Mouse (Mus musculus) midbrain, embryonic 16.5 days (tissue): ENCODE results near the gene Hapln2. TPM values are rescaled to one million over a fixed set of nuclear protein-coding genes. Genes with fewer than 3 reads are reported as not detected.
A peak's percentile ranks its signal among the peaks of the same experiment; 100 is the strongest.

Experiments
- ATAC-seq: fragments of 200-750 bp; cut with Nextera tagmentation; 2 replicates; pipeline ENCODE4 v1.8.0; 2017; ENCODE audit warnings: moderate TSS enrichment
- H3K27ac ChIP-seq: fragments of 300-500 bp; sonication (generic); 2 replicates; pipeline ENCODE4 v1.5.1; 2014; ENCODE audit warnings: mild to moderate bottlenecking, low read length, mixed read lengths
- H3K27me3 ChIP-seq: fragments of 300-500 bp; sonication (generic); 2 replicates; pipeline ENCODE4 v1.6.1; 2014; ENCODE audit warnings: low read depth, low read length, mixed read lengths; ENCODE audit not compliant: control insufficient read depth, insufficient read depth
- H3K36me3 ChIP-seq: fragments of 300-500 bp; sonication (generic); 2 replicates; pipeline ENCODE4 v1.6.1; 2014; ENCODE audit warnings: mild to moderate bottlenecking, low read length, moderate library complexity, mixed read lengths; ENCODE audit not compliant: control insufficient read depth, insufficient read depth
- H3K4me1 ChIP-seq: fragments of 300-500 bp; sonication (generic); 2 replicates; pipeline ENCODE4 v1.6.1; 2014; ENCODE audit warnings: mild to moderate bottlenecking, low read length, mixed read lengths; ENCODE audit not compliant: control insufficient read depth, insufficient read depth
- H3K4me2 ChIP-seq: fragments of 300-500 bp; sonication (generic); 2 replicates; pipeline ENCODE4 v1.6.1; 2014; ENCODE audit warnings: mild to moderate bottlenecking, low read length, mixed read lengths
- H3K4me3 ChIP-seq: fragments of 300-500 bp; sonication (generic); 2 replicates; pipeline ENCODE4 v1.5.1; 2014; ENCODE audit warnings: low read depth, mild to moderate bottlenecking, low read length, moderate library complexity, mixed read lengths
- H3K9ac ChIP-seq: fragments of 300-500 bp; sonication (generic); 2 replicates; pipeline ENCODE4 v1.6.1; 2014; ENCODE audit warnings: low read depth, low read length, mixed read lengths
- H3K9me3 ChIP-seq: fragments of 300-500 bp; sonication (generic); replicated peaks from 2 replicates; pipeline ENCODE4 v1.6.1; 2014; ENCODE audit warnings: mild to moderate bottlenecking, low read length, mixed read lengths; ENCODE audit not compliant: control insufficient read depth, poor library complexity, severe bottlenecking
- WGBS: fragments of 180-500 bp; shearing (Covaris S2); extraction: QIAGEN DNeasy Blood & Tissue Kit; methylation state at CpG from one replicate; pipeline ENCODE4 v1.1.7; 2014; 5-methylcytosine and 5-hydroxymethylcytosine counted together
- polyA plus RNA-seq: library from polyadenylated mRNA; unstranded; fragments of >200 nt; fragmentation: Nextera tagmentation; extraction: Ambion mirVana; gene quantifications from 2 replicates; pipeline ENCODE4 v1.2.1, GENCODE M21; 2015

Gene Hapln2
- polyA plus RNA-seq, 1 experiment from 2014 or later = 0.74 TPM

- 10% methylated on average over 6 of the region's 6 CpGs for WGBS
- Histone ChIP-seq H3K4me3 (no peak overlapping the region), H3K27ac (no peak overlapping the region), H3K4me2 (no peak overlapping the region), H3K27me3 (peaks cover 5% of the 10 kb centered on the region), H3K4me1 (no peaks in the 10 kb centered on the region), H3K9ac (no peak overlapping the region), H3K36me3 (no peaks in the 10 kb centered on the region), H3K9me3 (no peaks in the 10 kb centered on the region)
- no peak for ATAC-seq
Observed at GRCm38 (mm10) chr3:88010634-88011265, 16.6 kb downstream of the Hapln2 start.

DNA sequence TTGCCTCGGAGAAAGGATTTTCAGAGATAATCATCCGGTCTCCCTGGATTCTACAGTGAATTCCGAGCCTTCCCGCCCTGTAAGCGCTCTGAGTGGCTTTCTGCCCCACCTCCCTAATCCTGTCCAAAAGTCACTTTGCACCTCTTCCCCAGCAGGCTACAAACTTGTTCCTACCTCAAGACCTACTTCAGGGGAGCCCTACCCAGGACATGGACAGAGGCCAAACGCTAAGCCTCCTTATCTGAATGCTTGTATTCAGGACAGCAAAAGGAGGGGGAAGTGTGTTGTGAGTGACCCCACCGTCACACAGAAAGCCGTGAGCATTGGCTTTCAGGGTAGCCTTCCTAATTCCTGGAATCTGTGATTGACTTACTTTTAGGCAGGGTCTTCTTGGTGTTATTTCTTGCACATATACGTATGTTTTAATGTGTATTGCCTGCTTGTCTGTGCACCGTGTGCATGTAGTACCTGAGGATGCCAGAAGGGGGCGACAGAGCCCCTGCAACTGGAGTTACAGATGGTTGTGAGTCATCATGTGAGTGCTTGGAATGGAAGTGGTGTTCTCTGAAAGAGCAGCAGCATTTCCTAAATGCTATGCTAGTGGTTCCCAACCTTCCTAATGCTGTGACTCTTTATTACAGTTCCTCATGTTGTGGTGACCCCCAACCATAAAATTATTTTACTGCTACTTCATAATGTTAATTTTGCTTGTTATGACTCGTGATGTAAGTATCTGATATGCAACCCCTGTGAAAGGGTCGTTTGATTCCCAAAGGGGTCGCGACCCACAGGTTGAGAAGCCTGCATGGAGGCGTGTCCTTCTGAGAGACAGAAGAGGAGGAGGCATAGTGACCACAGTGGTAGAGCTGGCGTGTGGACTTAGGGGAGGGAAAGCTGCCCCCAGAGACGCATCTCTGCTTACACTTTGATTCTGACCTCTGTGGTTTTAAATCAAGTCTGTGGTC lies 21.3 kb downstream of the Hapln2 start:
- 83% methylated on average over 18 of the region's 18 CpGs for WGBS
- H3K4me2 ChIP-seq = no peak overlapping the region
- H3K4me3 ChIP-seq = no peak overlapping the region
- H3K27me3 ChIP-seq = peaks cover 19% of the 10 kb centered on the region
- H3K9me3 ChIP-seq = no peaks in the 10 kb centered on the region
- H3K36me3 ChIP-seq = no peaks in the 10 kb centered on the region
- no peak for ATAC-seq
- H3K4me1 ChIP-seq = 0 out of 2 replicates have a peak, but pooled peaks cover 3% of the 10 kb centered on the region
- H3K27ac ChIP-seq = no peak overlapping the region
- no peak overlapping the region for H3K9ac ChIP-seq

DNA sequence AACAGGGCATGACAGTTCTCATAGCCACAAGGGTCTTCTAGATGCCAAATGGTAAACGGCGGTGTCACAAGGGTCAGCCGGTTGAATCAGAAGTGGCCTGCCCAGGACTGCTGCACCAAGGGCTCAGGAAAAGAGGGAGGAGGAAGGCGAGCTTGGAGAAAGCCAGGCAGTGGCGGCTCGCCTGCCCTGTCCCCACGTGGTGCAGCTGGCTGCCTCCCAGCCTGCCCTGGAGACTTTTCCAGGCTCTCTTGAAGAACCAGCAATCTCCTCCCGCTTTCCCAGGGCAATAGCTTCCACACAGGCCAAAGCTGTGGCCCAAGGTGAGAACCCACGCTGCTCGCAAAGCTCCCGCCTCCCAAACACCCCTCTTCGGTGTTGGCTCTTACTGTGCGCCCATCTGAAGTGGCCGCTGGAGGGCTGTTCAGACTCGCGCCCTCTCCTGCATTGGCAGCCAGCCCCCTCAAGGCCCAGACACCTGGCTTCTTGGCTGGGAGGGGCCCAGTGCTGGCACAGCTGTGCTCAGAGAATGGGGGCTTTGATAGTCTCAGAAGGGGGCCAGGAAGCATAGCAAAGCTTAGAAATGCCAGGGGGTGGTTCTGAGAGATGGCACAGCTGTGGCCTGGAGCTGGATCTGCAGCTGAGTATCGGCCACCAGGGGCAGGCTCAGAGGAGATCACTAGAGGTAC lies 24.9 kb downstream of the Hapln2 start:
- peak overlapping the region; percentile 18; the same call in 1 of the 2 replicates for H3K27ac ChIP-seq
- 5% methylated on average over 17 of the region's 17 CpGs for WGBS
- no peak overlapping the region for H3K4me3 ChIP-seq
- peak; percentile 52 for ATAC-seq
- peaks cover 53% of the 10 kb centered on the region for H3K27me3 ChIP-seq
- no peak overlapping the region for H3K9ac ChIP-seq
- peak overlapping the region; percentile 18 for H3K4me2 ChIP-seq
- peaks cover 20% of the 10 kb centered on the region for H3K4me1 ChIP-seq
- no peaks in the 10 kb centered on the region for H3K9me3 ChIP-seq
- H3K36me3 ChIP-seq = no peaks in the 10 kb centered on the region

DNA sequence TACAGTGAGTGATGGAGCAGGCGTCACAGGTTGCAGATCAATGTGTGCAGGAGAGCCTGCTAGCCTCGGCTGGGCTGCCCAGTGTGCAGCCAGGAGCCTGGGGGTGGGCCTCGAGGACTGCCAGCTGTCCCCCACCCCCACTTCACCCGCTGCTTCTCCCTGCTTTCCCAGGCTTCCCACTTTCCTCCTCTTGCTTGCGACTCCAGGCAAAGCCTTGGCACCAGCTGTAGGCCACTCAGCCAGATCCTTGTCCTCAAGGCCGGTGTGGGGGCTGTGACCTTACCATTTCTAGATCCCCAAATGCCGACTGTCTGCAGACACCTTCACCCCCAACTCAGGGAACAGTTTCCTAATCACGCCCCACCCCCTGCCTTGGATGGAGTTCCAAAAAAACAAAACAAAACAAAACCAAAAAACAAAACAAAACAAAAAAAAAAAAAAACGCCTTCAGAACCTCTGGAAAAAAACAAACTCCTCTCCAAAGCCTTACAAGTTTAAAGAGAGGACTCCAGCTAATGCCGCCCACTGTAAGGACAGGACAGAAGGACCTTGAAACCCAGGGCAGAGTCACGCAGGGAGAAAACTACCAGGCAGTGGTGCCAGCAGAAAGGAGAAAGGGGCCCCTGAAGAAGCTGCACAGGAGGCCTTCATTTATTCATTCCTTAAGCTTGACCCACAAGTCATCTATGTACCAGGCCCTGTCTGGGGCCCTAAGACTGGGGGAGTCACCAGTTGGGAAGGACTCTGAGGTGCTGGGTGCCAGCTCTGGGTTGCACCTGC lies 26.4 kb downstream of the Hapln2 start:
- H3K4me1 ChIP-seq = peaks cover 29% of the 10 kb centered on the region
- H3K27ac ChIP-seq = no peak overlapping the region
- H3K9ac ChIP-seq = peak overlapping the region; percentile 55; the same call in 1 of the 2 replicates
- H3K36me3 ChIP-seq = no peaks in the 10 kb centered on the region
- peaks cover 65% of the 10 kb centered on the region for H3K27me3 ChIP-seq
- peak overlapping the region; percentile 91 for H3K4me2 ChIP-seq
- peak overlapping the region; percentile 45 for H3K4me3 ChIP-seq
- no peak for ATAC-seq
- WGBS = 13% methylated on average over 11 of the region's 11 CpGs
- H3K9me3 ChIP-seq = no peaks in the 10 kb centered on the region

GRCm38 (mm10) chr3:88000181-88000580 lies 27.2 kb downstream of the Hapln2 start, which contains the start of gene Bcan:
Bcan (minus strand) TSS chr3:88000230.
- H3K27ac ChIP-seq = peak within 1 kb of the TSS; percentile 50
- H3K36me3 ChIP-seq = no peaks in the 10 kb centered on the region
- peak; percentile 12; the same call in 1 of the 2 replicates for ATAC-seq
- no peaks in the 10 kb centered on the region for H3K9me3 ChIP-seq
- peak within 1 kb of the TSS; percentile 91 for H3K4me2 ChIP-seq
- under 1% methylated on average over 36 of the region's 39 CpGs for WGBS
- H3K27me3 ChIP-seq = peaks cover 74% of the 10 kb centered on the region
- H3K4me3 ChIP-seq = peak within 1 kb of the TSS; percentile 45
- H3K9ac ChIP-seq = peak within 1 kb of the TSS; percentile 55
- peaks cover 29% of the 10 kb centered on the region for H3K4me1 ChIP-seq

GRCm38 (mm10) chr3:87999243-87999895 lies 28.0 kb downstream of the Hapln2 start:
- Histone ChIP-seq H3K4me2 (peak overlapping the region; percentile 91), H3K9me3 (no peaks in the 10 kb centered on the region), H3K4me1 (peaks cover 29% of the 10 kb centered on the region), H3K36me3 (no peaks in the 10 kb centered on the region), H3K27me3 (peaks cover 81% of the 10 kb centered on the region), H3K27ac (peak overlapping the region; percentile 50), H3K4me3 (peak overlapping the region; percentile 45), H3K9ac (peak overlapping the region; percentile 55)
- no peak for ATAC-seq
- WGBS = under 1% methylated on average over 38 of the region's 38 CpGs

DNA sequence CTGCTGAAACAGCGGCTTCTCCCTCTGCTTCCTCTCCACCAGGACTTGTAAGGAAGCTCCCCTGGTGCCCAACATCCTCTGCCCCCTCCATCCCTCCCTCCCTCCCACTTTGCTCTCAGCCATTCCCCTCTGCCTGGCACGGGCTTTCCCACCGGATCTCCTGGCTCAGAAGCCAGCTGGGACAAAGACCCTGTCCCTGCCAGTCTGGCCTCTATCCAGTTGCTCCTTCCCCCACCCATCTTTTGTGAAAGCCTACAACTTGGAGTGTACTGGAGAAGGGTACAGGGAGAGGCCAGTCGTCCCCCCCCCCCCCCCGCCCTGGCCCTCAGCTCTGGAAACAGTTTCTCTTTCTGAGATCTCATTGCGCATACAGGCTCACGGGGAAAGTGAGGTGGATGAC lies 28.6 kb downstream of the Hapln2 start:
- 4% methylated on average over 6 of the region's 7 CpGs for WGBS
- ATAC-seq = peak; percentile 55; the same call in 1 of the 2 replicates
- no peak overlapping the region for H3K4me2 ChIP-seq
- H3K27me3 ChIP-seq = peaks cover 86% of the 10 kb centered on the region
- H3K4me1 ChIP-seq = peaks cover 29% of the 10 kb centered on the region
- no peaks in the 10 kb centered on the region for H3K9me3 ChIP-seq
- H3K27ac ChIP-seq = no peak overlapping the region; the same call in 1 of the 2 replicates
- H3K9ac ChIP-seq = no peak overlapping the region
- peak overlapping the region; percentile 45 for H3K4me3 ChIP-seq
- no peaks in the 10 kb centered on the region for H3K36me3 ChIP-seq
